Mouse (Mus musculus) lung, postnatal 0 days (tissue): ENCODE data around the gene Hhex. TPM values are rescaled to one million over a fixed set of nuclear protein-coding genes. Genes with fewer than 3 reads are reported as not detected.

Experiments
- ATAC-seq: fragments of 200-750 bp; cut with Nextera tagmentation; 2 replicates; pipeline ENCODE4 v1.8.0; 2017; ENCODE audit warnings: moderate library complexity
- DNase-seq: peaks from one replicate; pipeline ENCODE4 v3.0.0-alpha.2; 2016; ENCODE audit warnings: low spot score
- H3K27ac ChIP-seq: fragments of 300-500 bp; sonication (generic); 2 replicates; pipeline ENCODE4 v1.5.1; 2014; ENCODE audit warnings: antibody characterized with exemption, mild to moderate bottlenecking, low read length, mixed read lengths
- H3K27me3 ChIP-seq: fragments of 300-500 bp; sonication (generic); replicated peaks from 2 replicates; pipeline ENCODE4 v1.6.1; 2014; ENCODE audit warnings: low read length, mixed read lengths; ENCODE audit not compliant: insufficient read depth
- H3K36me3 ChIP-seq: fragments of 300-500 bp; sonication (generic); 2 replicates; pipeline ENCODE4 v1.6.1; 2014; ENCODE audit warnings: low read length, mixed read lengths; ENCODE audit not compliant: insufficient read depth
- H3K4me1 ChIP-seq: fragments of 300-500 bp; sonication (generic); 2 replicates; pipeline ENCODE4 v1.6.1; 2014; ENCODE audit warnings: antibody characterized with exemption, low read depth, low read length, mixed read lengths; ENCODE audit not compliant: insufficient read depth
- H3K4me2 ChIP-seq: fragments of 300-500 bp; sonication (generic); replicated peaks from 2 replicates; pipeline ENCODE4 v1.6.1; 2014; ENCODE audit warnings: low read depth, mild to moderate bottlenecking, low read length, moderate library complexity, mixed read lengths
- H3K4me3 ChIP-seq: fragments of 300-500 bp; sonication (generic); 2 replicates; pipeline ENCODE4 v1.5.1; 2014; ENCODE audit warnings: low read depth, low read length
- H3K9ac ChIP-seq: fragments of 300-500 bp; sonication (generic); replicated peaks from 2 replicates; pipeline ENCODE4 v1.6.1; 2014; ENCODE audit warnings: low read depth, mild to moderate bottlenecking
- H3K9me3 ChIP-seq: fragments of 300-500 bp; sonication (generic); 2 replicates; pipeline ENCODE4 v1.6.1; 2016; ENCODE audit warnings: low read length, mixed read lengths
- CTCF ChIP-seq: IDR thresholded peaks from 2 replicates; pipeline ENCODE4 v1.5.1; 2016; ENCODE audit warnings: antibody characterized with exemption, mild to moderate bottlenecking
- EP300 ChIP-seq: IDR thresholded peaks from 2 replicates; pipeline ENCODE4 v1.6.1; 2016; ENCODE audit warnings: antibody characterized with exemption, mild to moderate bottlenecking, control low read depth
- WGBS: fragments of 180-500 bp; shearing (Covaris S2); extraction: QIAGEN DNeasy Blood & Tissue Kit; methylation state at CpG from one replicate; pipeline ENCODE4 v1.1.7; 2014; 5-methylcytosine and 5-hydroxymethylcytosine counted together
- polyA plus RNA-seq: library from polyadenylated mRNA; unstranded; fragments of >200 nt; fragmentation: Nextera tagmentation; extraction: Ambion mirVana; gene quantifications from 2 replicates; pipeline ENCODE4 v1.2.1, GENCODE M21; 2015

Hhex gene
- polyA plus RNA-seq, 1 experiment from 2014 or later, result 23.4 TPM

DNA sequence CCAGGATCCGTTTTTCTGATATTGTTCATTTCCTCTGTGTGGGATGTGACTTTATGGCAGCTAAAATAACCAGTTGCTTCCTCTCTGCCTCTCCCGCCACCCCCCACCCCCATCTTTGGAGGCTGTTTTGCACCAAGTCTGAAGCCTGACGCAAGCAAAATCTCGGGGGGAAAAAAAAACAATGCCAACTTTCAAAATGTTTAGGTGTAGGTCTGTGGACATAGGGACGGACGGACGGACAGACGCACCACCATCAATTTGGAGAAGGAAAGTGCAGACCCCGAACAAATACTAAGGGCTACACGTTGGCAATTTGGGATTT is 1.2 kb downstream of the Hhex start:
- H3K27me3 ChIP-seq, result peaks cover 33% of the 10 kb centered on the region; the same call in 1 of the 2 replicates
- H3K4me1 ChIP-seq, result peaks cover 7% of the 10 kb centered on the region
- TF ChIP-seq EP300 (no peak; the same call in 1 of the 2 replicates), CTCF (no peak)
- no peaks in the 10 kb centered on the region for H3K36me3 ChIP-seq
- peak overlapping the region; percentile 88 for H3K4me2 ChIP-seq
- ATAC-seq (no peak), DNase-seq (no peak)
- H3K27ac ChIP-seq, result peak overlapping the region; percentile 91
- peak overlapping the region; percentile 72 for H3K4me3 ChIP-seq
- H3K9me3 ChIP-seq, result no peaks in the 10 kb centered on the region
- 5% methylated on average over 10 of the region's 10 CpGs for WGBS
- H3K9ac ChIP-seq, result no peak overlapping the region; the same call in 1 of the 2 replicates

DNA sequence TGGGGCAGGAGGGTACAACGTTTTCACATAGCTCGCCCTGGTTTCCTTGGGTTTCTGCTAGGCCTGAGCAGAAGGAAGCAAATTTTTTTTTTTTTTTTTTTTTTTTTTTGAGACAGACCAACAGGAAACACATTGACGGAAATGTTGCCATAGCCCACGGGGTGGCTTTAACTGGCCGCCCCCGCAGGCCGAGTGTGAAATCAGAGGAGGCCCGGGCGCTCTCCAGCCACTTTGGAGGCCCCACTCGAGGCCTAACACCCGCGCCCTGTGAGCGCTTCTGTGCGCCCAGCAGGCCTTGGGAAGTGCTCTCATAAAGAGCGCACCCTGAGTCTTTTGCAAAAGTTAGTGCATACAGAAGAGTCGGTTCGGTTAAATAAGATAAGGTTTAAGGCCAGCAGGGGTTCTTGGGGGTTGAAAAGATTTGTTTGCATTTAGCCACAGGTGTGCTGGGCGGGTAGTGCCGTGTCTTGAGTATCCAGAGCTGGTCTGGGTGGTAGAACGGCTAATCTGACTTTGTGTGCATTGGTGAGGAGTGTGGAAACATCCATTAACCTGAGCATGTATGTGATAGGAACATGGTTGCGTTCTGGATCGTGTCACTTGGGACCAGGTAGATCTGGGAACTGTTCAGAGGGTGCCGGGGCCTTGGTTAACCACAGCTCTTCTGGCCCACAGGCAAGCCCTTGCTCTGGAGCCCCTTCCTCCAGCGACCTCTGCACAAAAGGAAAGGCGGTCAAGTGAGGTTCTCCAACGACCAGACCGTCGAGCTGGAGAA is 2.1 kb downstream of the Hhex start:
- no peak overlapping the region for H3K9ac ChIP-seq
- peak overlapping the region; percentile 88 for H3K4me2 ChIP-seq
- H3K4me3 ChIP-seq, result peak overlapping the region; percentile 72
- ATAC-seq, result no peak
- H3K4me1 ChIP-seq, result peaks cover 7% of the 10 kb centered on the region
- no peak for TF ChIP-seq EP300
- TF ChIP-seq CTCF, result no peak
- peak; percentile 56 for DNase-seq
- no peaks in the 10 kb centered on the region for H3K36me3 ChIP-seq
- H3K27ac ChIP-seq, result peak overlapping the region; percentile 91
- 13% methylated on average over 28 of the region's 28 CpGs for WGBS
- peaks cover 33% of the 10 kb centered on the region; the same call in 1 of the 2 replicates for H3K27me3 ChIP-seq
- H3K9me3 ChIP-seq, result no peaks in the 10 kb centered on the region

GRCm38 (mm10) chr19:37437289-37437606 is 2.6 kb downstream of the Hhex start:
- Histone ChIP-seq H3K9ac (no peak overlapping the region), H3K4me3 (peak overlapping the region; percentile 72; the same call in 1 of the 2 replicates)
- no peak for ATAC-seq

DNA sequence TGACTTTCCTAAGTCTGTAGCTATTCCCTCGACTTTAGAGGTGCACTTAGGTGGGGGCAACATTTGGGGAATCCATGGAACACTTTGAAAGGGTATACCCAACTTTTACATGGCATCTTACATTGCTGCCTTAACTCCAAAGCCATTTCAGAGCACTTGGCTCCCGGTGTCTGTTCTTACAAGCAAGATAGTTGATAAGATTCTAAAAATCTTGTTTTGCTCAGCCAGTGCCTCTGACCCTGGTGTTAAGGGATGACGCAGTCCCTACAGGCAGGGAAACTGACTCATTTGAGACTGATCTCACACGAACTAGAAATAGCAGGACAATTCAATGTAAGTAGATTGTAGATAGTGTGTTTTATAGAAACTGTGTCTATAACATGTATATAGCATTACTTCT is 5.6 kb downstream of the Hhex start:
- ATAC-seq (no peak), DNase-seq (no peak)
- Histone ChIP-seq H3K9me3 (no peaks in the 10 kb centered on the region), H3K4me3 (no peak overlapping the region), H3K27ac (no peak overlapping the region), H3K4me2 (no peak overlapping the region), H3K9ac (no peak overlapping the region), H3K36me3 (no peaks in the 10 kb centered on the region), H3K4me1 (no peaks in the 10 kb centered on the region; the same call in 1 of the 2 replicates), H3K27me3 (peaks cover 12% of the 10 kb centered on the region; the same call in 1 of the 2 replicates)
- 77% methylated on average over 4 of the region's 4 CpGs for WGBS
- TF ChIP-seq EP300 (no peak), CTCF (no peak)

More at GRCm38 (mm10) chr19:37437289-37437606, 2.6 kb downstream of the Hhex start:
- peaks cover 7% of the 10 kb centered on the region for H3K4me1 ChIP-seq
- no peaks in the 10 kb centered on the region for H3K9me3 ChIP-seq
- no peaks in the 10 kb centered on the region for H3K36me3 ChIP-seq
- TF ChIP-seq EP300 (no peak), CTCF (no peak)
- peaks cover 33% of the 10 kb centered on the region; the same call in 1 of the 2 replicates for H3K27me3 ChIP-seq
- 29% methylated on average over 14 of the region's 14 CpGs for WGBS
- no peak overlapping the region for H3K27ac ChIP-seq
- DNase-seq, result no peak
- peak overlapping the region; percentile 88 for H3K4me2 ChIP-seq

DNA sequence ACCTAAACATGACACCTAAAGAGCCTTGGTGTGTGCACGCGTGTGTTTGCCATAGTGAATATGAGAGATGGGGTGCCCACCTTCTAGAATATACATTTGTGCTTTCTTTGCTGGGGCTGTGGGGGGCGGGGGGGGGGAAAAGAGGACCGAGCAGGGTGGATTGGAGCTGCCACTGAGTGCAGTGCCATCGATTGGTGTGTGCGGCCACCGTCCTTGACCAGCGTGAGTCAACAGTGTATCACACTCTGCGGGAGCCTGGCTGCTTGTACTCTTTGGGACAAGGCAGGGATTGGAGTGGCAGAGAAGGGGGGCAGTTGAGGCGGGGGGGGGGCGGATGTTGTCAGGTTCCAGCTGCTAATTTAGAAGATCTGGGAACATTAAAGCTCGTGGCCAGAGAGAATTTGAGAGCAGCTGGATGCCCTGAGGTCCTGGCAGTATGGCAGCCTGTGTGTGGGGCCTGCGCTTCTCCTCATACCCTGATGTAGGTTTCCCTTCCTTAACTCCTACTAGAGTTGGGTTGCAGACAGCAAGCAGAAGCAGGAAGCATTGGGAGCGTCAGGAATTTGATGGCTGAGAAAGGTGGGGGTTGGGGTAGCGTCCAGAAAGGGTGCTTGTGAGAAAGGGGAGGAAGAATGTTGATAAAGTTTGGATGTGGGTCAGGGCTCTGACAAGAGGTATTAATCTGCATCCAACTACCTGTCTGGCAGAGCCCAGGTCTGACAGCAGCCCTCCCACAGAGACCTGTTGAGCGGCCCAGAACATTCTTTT is 6.3 kb downstream of the Hhex start:
- no peak overlapping the region for H3K4me3 ChIP-seq
- no peaks in the 10 kb centered on the region for H3K36me3 ChIP-seq
- 0 out of 2 replicates have a peak, but pooled peaks cover 9% of the 10 kb centered on the region for H3K27me3 ChIP-seq
- H3K9ac ChIP-seq, result no peak overlapping the region
- TF ChIP-seq CTCF (no peak), EP300 (no peak)
- H3K27ac ChIP-seq, result no peak overlapping the region
- no peaks in the 10 kb centered on the region for H3K9me3 ChIP-seq
- WGBS, result 66% methylated on average over 15 of the region's 16 CpGs
- H3K4me1 ChIP-seq, result no peaks in the 10 kb centered on the region
- ATAC-seq, result no peak
- no peak overlapping the region for H3K4me2 ChIP-seq
- DNase-seq, result no peak

GRCm38 (mm10) chr19:37442524-37443286 is 8.1 kb downstream of the Hhex start:
- Histone ChIP-seq H3K9me3 (no peaks in the 10 kb centered on the region), H3K9ac (no peak overlapping the region), H3K4me1 (no peaks in the 10 kb centered on the region), H3K27ac (no peak overlapping the region), H3K36me3 (no peaks in the 10 kb centered on the region), H3K27me3 (no peaks in the 10 kb centered on the region), H3K4me3 (no peak overlapping the region), H3K4me2 (no peak overlapping the region)
- ATAC-seq (no peak), DNase-seq (no peak)
- TF ChIP-seq CTCF (no peak), EP300 (no peak)
- WGBS, result 50% methylated on average over 10 of the region's 10 CpGs
